Mouse (Mus musculus): ENCODE results near the gene Tekt2. TPM values are rescaled to one million over a fixed set of nuclear protein-coding genes. Genes with fewer than 3 reads are reported as not detected.

Tekt2 gene
- polyA plus RNA-seq, 1 experiment from 2014 or later: 0.26 TPM

DNA sequence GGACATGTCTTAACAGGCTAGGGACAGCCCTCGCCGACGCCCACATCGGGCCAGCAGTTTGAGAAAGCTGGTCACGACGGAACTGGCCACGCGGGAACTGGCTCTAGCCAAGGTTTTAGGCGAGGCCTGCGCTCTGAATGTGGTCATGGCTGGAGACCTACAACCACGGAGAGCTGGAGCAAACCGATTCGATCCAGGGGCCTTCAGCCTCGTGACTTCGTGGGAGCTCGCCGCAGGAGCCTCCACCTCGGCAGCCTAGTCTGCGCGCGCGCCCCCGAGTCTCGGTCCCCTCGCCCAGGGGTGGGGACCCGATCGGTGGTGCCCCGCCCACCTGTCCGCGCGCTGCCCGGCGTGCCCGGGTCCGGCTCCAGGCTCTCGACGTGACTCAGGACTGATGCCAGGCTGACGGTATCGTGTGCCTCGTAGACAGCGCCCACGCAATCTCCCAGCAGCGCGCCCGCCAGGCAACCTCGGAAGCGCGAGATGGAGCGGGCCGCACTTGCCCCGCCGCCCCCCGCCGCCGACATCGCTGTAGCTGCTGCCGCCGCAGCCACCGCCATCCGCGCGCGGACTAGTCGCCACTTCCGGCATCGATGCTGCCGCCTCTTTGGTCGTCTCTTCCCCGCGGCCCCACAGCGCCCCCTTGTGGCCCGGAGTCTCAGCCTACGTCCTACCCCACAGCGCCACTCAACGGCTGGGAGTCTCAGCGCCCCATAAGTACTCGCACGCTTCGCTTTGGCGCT lies 4.2 kb downstream of the Tekt2 start, which contains the start of gene Adprhl2:
Gene Adprhl2 (minus strand): TSS at position 593 of the 743 bp plus-strand sequence.
- under 1% methylated on average over 74 of the region's 80 CpGs for WGBS (ENCODE audit: insufficient replicate concordance)
- DNase-seq: peak; percentile 99
- H3K4me2 ChIP-seq (ENCODE audit: low read depth, low read length): peak within 1 kb of the TSS; percentile 87
- H3K9ac ChIP-seq (replicated peaks): peak within 1 kb of the TSS; percentile 83
- TF ChIP-seq EP300 (IDR thresholded peaks at IDR 0.05; ENCODE audit: low read depth) (no peak), CTCF (IDR thresholded peaks at IDR 0.05; ENCODE audit: low read depth) (peak; percentile 100)
- H3K4me3 ChIP-seq (ENCODE audit: low read depth, low read length): peak within 1 kb of the TSS; percentile 81
- peak; percentile 87 for ATAC-seq
- H3K36me3 ChIP-seq (replicated peaks; ENCODE audit: insufficient read depth, low read length): peaks cover 21% of the 10 kb centered on the region
- H3K27me3 ChIP-seq (ENCODE audit: insufficient read depth, low read length): peaks cover 2% of the 10 kb centered on the region; the same call in 1 of the 2 replicates
- no peaks in the 10 kb centered on the region for H3K9me3 ChIP-seq (ENCODE audit: low read length)
- H3K27ac ChIP-seq (ENCODE audit: low read depth): peak within 1 kb of the TSS; percentile 86
- H3K4me1 ChIP-seq (ENCODE audit: insufficient read depth): peaks cover 4% of the 10 kb centered on the region; the same call in 1 of the 2 replicates

DNA sequence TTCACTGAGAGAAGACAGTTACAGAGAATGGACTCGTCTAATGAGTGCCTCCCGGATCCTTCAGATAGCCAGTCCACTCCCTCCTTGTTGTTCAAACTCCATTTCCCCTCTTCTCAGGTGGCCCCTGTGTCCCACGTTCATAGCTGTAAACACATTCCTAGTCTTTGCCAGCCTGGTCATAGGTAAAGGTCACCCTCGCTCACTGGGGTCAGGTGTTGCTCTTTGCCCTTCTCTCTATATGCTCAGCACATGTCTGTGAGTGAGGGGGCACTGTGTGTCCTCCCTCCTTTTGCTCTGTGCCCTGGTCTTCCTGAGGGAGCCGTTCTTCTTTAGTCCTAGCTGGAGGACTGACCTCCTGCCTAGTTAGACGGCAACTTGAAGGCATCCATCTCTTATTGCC lies 5.7 kb downstream of the Tekt2 start:
- 0 out of 2 replicates have a peak, but pooled peaks cover 4% of the 10 kb centered on the region for H3K4me1 ChIP-seq (ENCODE audit: insufficient read depth)
- H3K27ac ChIP-seq (ENCODE audit: low read depth): peak overlapping the region; percentile 86
- peak; percentile 63 for ATAC-seq
- H3K27me3 ChIP-seq (ENCODE audit: insufficient read depth, low read length): peaks cover 2% of the 10 kb centered on the region; the same call in 1 of the 2 replicates
- WGBS (ENCODE audit: insufficient replicate concordance): 74% methylated on average over 6 of the region's 6 CpGs
- H3K4me3 ChIP-seq (ENCODE audit: low read depth, low read length): no peak overlapping the region
- TF ChIP-seq CTCF (IDR thresholded peaks at IDR 0.05; ENCODE audit: low read depth): no peak
- TF ChIP-seq EP300 (IDR thresholded peaks at IDR 0.05; ENCODE audit: low read depth): no peak
- H3K9ac ChIP-seq (replicated peaks): no peak overlapping the region; the same call in 1 of the 2 replicates
- H3K4me2 ChIP-seq (ENCODE audit: low read depth, low read length): peak overlapping the region; percentile 87; the same call in 1 of the 2 replicates
- H3K9me3 ChIP-seq (ENCODE audit: low read length): no peaks in the 10 kb centered on the region
- no peak for DNase-seq
- H3K36me3 ChIP-seq (replicated peaks; ENCODE audit: insufficient read depth, low read length): peaks cover 25% of the 10 kb centered on the region

DNA sequence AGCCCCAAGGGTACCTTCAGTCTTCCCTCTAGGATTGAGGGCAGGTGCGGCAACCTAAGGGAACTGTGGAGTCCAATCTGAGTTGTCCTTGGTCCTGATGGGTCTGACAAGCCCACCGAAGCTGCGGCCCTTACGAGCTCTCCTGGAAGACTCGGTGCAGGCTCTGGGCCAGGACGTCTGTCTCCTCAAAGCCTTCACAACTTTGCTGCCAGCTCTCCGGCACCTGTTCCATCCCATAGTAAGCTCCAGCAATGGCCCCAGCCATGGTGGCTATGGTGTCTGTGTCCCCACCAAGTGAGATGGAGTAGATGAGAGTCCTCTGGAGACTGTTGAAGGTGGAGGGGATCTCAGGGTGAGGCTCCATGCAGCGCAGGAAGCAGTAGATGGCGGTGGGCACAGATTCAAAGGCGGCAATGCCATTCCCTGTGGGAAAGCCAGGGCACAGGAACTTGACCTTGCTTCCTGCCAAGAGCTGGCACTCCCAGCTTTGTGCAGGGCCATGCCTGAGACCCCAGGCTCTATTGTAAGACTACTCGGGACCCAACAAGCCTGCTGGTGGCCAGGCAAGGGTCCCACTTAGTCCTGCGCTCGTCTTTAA lies 8.9 kb downstream of the Tekt2 start:
- WGBS (ENCODE audit: insufficient replicate concordance): 88% methylated on average over 13 of the region's 13 CpGs
- Histone ChIP-seq H3K9ac (replicated peaks) (no peak overlapping the region), H3K27me3 (ENCODE audit: insufficient read depth, low read length) (no peaks in the 10 kb centered on the region), H3K4me2 (ENCODE audit: low read depth, low read length) (no peak overlapping the region), H3K36me3 (replicated peaks; ENCODE audit: insufficient read depth, low read length) (peaks cover 25% of the 10 kb centered on the region), H3K4me1 (ENCODE audit: insufficient read depth) (0 out of 2 replicates have a peak, but pooled peaks cover 4% of the 10 kb centered on the region), H3K4me3 (ENCODE audit: low read depth, low read length) (no peak overlapping the region), H3K9me3 (ENCODE audit: low read length) (no peaks in the 10 kb centered on the region), H3K27ac (ENCODE audit: low read depth) (no peak overlapping the region)
- TF ChIP-seq EP300 (IDR thresholded peaks at IDR 0.05; ENCODE audit: low read depth) (no peak), CTCF (IDR thresholded peaks at IDR 0.05; ENCODE audit: low read depth) (no peak)
- ATAC-seq (no peak), DNase-seq (no peak)

DNA sequence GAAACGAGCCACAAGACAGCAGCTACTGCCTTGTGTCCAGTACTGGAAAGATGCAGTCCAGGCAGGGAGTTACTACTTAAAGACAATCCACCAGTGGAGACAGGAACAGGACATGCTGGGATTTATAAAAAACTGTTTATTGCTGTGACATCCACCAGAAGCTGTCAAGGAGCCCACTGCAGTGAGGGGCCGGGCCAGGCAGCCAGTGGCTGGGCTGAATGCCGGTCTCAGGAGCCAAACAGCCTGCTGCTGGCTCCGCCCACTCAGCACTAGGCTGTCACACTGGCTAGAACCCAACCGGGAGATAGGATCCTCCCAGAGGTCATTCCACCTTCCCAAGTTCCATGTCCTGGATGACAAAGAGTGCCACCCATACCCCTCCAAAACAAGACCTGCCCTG lies 9.6 kb downstream of the Tekt2 start:
- H3K4me2 ChIP-seq (ENCODE audit: low read depth, low read length): no peak overlapping the region
- ATAC-seq (no peak), DNase-seq (no peak)
- H3K36me3 ChIP-seq (replicated peaks; ENCODE audit: insufficient read depth, low read length): peaks cover 25% of the 10 kb centered on the region
- no peak overlapping the region for H3K9ac ChIP-seq (replicated peaks)
- H3K9me3 ChIP-seq (ENCODE audit: low read length): no peaks in the 10 kb centered on the region
- H3K27me3 ChIP-seq (ENCODE audit: insufficient read depth, low read length): no peaks in the 10 kb centered on the region
- TF ChIP-seq CTCF (IDR thresholded peaks at IDR 0.05; ENCODE audit: low read depth) (no peak), EP300 (IDR thresholded peaks at IDR 0.05; ENCODE audit: low read depth) (no peak)
- H3K4me1 ChIP-seq (ENCODE audit: insufficient read depth): 0 out of 2 replicates have a peak, but pooled peaks cover 4% of the 10 kb centered on the region
- H3K27ac ChIP-seq (ENCODE audit: low read depth): no peak overlapping the region
- H3K4me3 ChIP-seq (ENCODE audit: low read depth, low read length): no peak overlapping the region
- 65% methylated on average over 5 of the region's 5 CpGs for WGBS (ENCODE audit: insufficient replicate concordance)

DNA sequence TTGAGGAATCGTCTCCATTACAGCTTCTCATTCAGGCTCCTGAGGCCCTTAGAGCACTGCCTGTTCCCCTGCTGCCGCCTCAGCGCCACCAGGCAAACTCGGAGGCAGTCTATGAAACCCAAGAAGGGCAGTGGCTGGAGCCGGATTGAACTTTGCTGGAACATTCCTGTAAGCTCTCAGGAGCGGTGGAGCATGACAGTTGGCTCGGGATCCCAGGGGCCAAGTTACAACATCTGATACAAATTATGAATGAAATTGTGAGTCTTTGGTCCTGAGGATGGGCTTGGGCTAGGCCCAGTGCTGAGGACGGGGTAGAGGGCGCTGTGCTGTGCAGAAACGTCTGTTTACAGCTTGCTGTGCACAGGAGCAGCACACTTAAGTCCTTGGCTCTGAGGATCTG lies 11.1 kb downstream of the Tekt2 start:
- peaks cover 4% of the 10 kb centered on the region for H3K4me1 ChIP-seq (ENCODE audit: insufficient read depth)
- no peak overlapping the region for H3K27ac ChIP-seq (ENCODE audit: low read depth)
- no peak for ATAC-seq
- H3K27me3 ChIP-seq (ENCODE audit: insufficient read depth, low read length): no peaks in the 10 kb centered on the region
- DNase-seq: no peak
- peaks cover 25% of the 10 kb centered on the region for H3K36me3 ChIP-seq (replicated peaks; ENCODE audit: insufficient read depth, low read length)
- no peak for TF ChIP-seq CTCF (IDR thresholded peaks at IDR 0.05; ENCODE audit: low read depth)
- TF ChIP-seq EP300 (IDR thresholded peaks at IDR 0.05; ENCODE audit: low read depth): no peak
- no peak overlapping the region for H3K4me2 ChIP-seq (ENCODE audit: low read depth, low read length)
- no peaks in the 10 kb centered on the region for H3K9me3 ChIP-seq (ENCODE audit: low read length)
- WGBS (ENCODE audit: insufficient replicate concordance): 72% methylated on average over 10 of the region's 10 CpGs
- no peak overlapping the region for H3K4me3 ChIP-seq (ENCODE audit: low read depth, low read length)
- no peak overlapping the region for H3K9ac ChIP-seq (replicated peaks)

DNA sequence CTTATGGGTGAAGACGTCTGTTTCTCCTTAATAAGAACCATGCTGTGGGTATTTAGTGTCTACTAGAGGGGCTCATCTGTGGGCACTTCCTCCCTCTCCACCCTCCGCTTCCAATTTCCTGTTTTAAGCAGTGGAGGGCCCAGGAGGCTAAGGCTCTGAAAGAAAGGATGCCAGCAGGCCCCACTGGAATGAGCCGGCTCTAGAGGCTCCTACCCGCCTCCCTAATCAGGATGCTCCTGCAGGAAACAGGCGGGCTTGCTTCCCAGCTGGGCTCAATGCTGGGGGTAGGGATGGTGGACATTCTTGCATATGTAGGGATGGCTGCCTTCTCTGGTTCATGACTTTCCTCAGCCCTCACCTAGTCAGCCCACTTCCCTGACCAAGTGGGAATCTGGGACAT lies 12.3 kb downstream of the Tekt2 start:
- TF ChIP-seq EP300 (IDR thresholded peaks at IDR 0.05; ENCODE audit: low read depth) (no peak), CTCF (IDR thresholded peaks at IDR 0.05; ENCODE audit: low read depth) (no peak)

More for the DNA sequence above, 12.3 kb downstream of the Tekt2 start:
- ATAC-seq (no peak), DNase-seq (no peak)
- Histone ChIP-seq H3K4me3 (ENCODE audit: low read depth, low read length) (no peak overlapping the region), H3K27me3 (ENCODE audit: insufficient read depth, low read length) (no peaks in the 10 kb centered on the region), H3K9ac (replicated peaks) (no peak overlapping the region), H3K4me2 (ENCODE audit: low read depth, low read length) (no peak overlapping the region), H3K9me3 (ENCODE audit: low read length) (no peaks in the 10 kb centered on the region), H3K4me1 (ENCODE audit: insufficient read depth) (peaks cover 4% of the 10 kb centered on the region), H3K36me3 (replicated peaks; ENCODE audit: insufficient read depth, low read length) (peaks cover 23% of the 10 kb centered on the region), H3K27ac (ENCODE audit: low read depth) (no peak overlapping the region)
- 55% methylated on average over 5 of the region's 5 CpGs for WGBS (ENCODE audit: insufficient replicate concordance)
